Mouse (Mus musculus): ENCODE data around the gene Myo5c. TPM values are rescaled to one million over a fixed set of nuclear protein-coding genes. Genes with fewer than 3 reads are reported as not detected.

Gene Myo5c
- polyA plus RNA-seq, 1 experiment: 5.0 TPM

DNA sequence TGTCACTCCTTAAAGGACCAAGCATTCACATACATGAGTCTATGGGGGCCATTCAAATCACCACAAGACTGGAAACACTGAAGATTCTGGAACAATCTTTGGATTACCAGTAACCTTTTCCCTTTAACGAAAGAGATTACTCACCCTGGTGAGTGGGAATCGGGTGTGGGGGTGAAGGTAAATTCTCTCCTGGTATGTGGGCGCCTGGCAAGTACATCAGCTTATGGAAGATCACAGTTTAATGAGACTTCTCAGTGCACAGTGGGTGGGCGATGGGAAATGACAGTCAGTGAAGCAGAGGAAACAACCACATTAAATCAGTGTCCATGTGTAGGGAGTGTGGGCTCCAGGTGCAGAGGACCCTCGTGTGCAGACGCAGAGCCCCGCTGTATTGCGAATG lies 99.0 kb downstream of the Myo5c start:
- Histone ChIP-seq H3K4me1 (ENCODE audit: control insufficient read depth, insufficient read depth, low read length) (peaks cover 6% of the 10 kb centered on the region), H3K4me3 (ENCODE audit: insufficient read depth, low read length) (no peak overlapping the region), H3K27ac (ENCODE audit: insufficient read depth, low read length) (0 out of 2 replicates have a peak overlapping the region, but pooled peaks have one; percentile 72)
- TF ChIP-seq CTCF (IDR thresholded peaks at IDR 0.05; ENCODE audit: extremely low read depth, insufficient read depth, low read length) (no peak), POLR2A (IDR thresholded peaks at IDR 0.05; ENCODE audit: extremely low read depth, insufficient read depth, low read length) (no peak)

DNA sequence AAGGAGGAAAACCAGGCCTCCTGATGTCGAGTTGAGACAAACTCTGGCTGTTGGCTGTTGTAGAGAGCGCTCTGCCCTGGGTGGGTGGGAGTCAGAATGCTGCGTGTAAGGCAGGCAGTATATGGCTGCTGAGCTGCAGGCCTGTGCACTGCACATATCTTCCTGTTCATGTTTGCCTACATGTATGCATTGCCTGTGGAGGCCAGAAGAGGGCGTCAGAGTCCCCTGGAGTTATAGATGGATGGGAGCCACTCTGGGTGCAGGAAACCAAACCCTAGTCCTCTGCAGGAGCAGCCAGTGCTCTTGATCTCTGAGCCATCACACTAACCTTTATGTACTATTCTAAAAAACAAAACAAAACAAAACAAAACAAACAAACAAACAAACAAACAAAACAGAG lies 102.6 kb downstream of the Myo5c start:
- Histone ChIP-seq H3K27ac (ENCODE audit: insufficient read depth, low read length) (no peak overlapping the region), H3K4me3 (ENCODE audit: insufficient read depth, low read length) (no peak overlapping the region), H3K4me1 (ENCODE audit: control insufficient read depth, insufficient read depth, low read length) (peaks cover 12% of the 10 kb centered on the region)
- TF ChIP-seq POLR2A (IDR thresholded peaks at IDR 0.05; ENCODE audit: extremely low read depth, insufficient read depth, low read length): no peak
- TF ChIP-seq CTCF (IDR thresholded peaks at IDR 0.05; ENCODE audit: extremely low read depth, insufficient read depth, low read length): 0 out of 2 replicates have a peak, but pooled peaks have one; percentile 3

DNA sequence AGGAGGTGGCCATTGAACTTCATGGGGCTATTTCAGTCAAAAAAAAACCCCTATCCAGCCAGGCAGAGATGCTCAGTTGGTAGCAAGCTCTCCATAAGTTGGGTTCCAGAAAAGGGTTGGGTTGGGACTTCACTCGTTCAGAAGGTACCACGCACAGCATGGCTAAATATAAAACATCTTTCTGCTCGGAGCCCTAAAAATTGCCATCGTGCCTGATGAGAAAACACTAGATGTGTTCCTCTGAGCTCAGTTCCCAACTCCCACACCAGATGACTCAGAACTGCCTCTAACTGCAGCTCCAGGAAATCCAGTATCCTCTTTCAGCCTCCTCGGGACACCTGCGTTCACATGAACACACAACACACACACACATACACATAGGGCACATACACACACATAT lies 106.2 kb downstream of the Myo5c start:
- Histone ChIP-seq H3K27ac (ENCODE audit: insufficient read depth, low read length) (peak overlapping the region; percentile 69; the same call in 1 of the 2 replicates), H3K4me1 (ENCODE audit: control insufficient read depth, insufficient read depth, low read length) (peaks cover 8% of the 10 kb centered on the region), H3K4me3 (ENCODE audit: insufficient read depth, low read length) (no peak overlapping the region)
- TF ChIP-seq CTCF (IDR thresholded peaks at IDR 0.05; ENCODE audit: extremely low read depth, insufficient read depth, low read length): no peak
- TF ChIP-seq POLR2A (IDR thresholded peaks at IDR 0.05; ENCODE audit: extremely low read depth, insufficient read depth, low read length): no peak

DNA sequence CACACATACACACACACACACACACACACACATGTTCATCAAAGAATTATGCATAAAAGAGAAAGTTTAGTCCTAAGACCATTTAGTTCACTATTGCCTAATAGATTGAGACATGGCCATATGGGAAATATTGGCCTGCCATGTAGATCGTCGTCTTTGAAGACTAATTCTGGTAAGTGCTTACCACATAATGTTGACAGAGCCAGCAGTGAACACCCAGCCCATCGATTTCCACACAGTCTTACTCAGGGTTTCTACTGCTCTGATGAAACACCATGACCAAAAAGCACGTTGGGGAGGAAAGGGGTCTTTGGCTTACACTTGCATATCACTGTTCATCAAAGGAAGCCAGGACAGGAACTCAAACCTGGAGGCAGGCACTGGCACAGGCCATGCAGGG lies 110.6 kb downstream of the Myo5c start:
- TF ChIP-seq POLR2A (IDR thresholded peaks at IDR 0.05; ENCODE audit: extremely low read depth, insufficient read depth, low read length) (no peak), CTCF (IDR thresholded peaks at IDR 0.05; ENCODE audit: extremely low read depth, insufficient read depth, low read length) (no peak)
- H3K4me1 ChIP-seq (ENCODE audit: control insufficient read depth, insufficient read depth, low read length): peaks cover 6% of the 10 kb centered on the region
- H3K27ac ChIP-seq (ENCODE audit: insufficient read depth, low read length): no peak overlapping the region
- H3K4me3 ChIP-seq (ENCODE audit: insufficient read depth, low read length): no peak overlapping the region

DNA sequence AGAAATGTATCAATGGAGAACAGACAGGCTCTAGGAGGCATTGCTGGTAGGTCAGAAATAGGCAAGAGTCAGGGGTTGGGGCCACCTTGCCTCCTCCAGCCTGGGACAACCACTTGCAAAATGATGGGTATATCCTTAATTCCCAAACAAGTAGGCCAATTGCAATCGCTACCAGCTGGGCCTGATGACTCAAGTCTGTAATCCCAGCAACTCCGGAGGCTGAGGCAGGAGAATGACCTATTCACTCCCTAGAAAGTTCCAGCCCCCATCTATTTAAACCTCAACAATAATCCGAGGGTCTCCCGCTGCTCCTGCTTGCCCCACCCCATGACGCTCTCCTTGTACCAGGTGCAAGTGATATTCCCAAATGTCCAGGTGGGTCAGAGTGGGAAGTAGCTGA lies 115.6 kb downstream of the Myo5c start, which contains the start of gene Bcl2l10:
Gene Bcl2l10, plus strand, starts transcription at position 301 of the 400 bp plus-strand sequence.
- Histone ChIP-seq H3K4me3 (ENCODE audit: insufficient read depth, low read length) (no peak within 1 kb of the TSS), H3K27ac (ENCODE audit: insufficient read depth, low read length) (no peak within 1 kb of the TSS), H3K4me1 (ENCODE audit: control insufficient read depth, insufficient read depth, low read length) (0 out of 2 replicates have a peak, but pooled peaks cover under 1% of the 10 kb centered on the region)
- TF ChIP-seq CTCF (IDR thresholded peaks at IDR 0.05; ENCODE audit: extremely low read depth, insufficient read depth, low read length): no peak
- TF ChIP-seq POLR2A (IDR thresholded peaks at IDR 0.05; ENCODE audit: extremely low read depth, insufficient read depth, low read length): no peak

DNA sequence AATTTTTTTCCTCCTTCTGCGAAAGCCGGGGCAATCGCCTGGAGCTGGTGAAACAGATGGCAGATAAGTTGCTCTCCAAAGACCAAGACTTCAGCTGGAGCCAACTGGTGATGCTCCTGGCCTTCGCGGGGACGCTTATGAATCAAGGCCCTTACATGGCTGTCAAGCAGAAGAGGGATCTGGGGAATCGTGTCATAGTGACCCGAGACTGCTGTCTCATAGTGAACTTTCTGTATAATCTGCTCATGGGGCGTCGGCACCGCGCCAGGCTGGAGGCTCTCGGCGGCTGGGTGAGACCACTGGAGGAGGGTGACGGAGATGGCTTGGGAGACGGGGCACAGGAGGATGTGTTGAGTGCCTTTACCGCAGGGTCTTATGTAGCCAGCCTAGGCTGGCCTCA lies 116.2 kb downstream of the Myo5c start:
- Histone ChIP-seq H3K4me3 (ENCODE audit: insufficient read depth, low read length) (no peak overlapping the region), H3K4me1 (ENCODE audit: control insufficient read depth, insufficient read depth, low read length) (no peaks in the 10 kb centered on the region), H3K27ac (ENCODE audit: insufficient read depth, low read length) (no peak overlapping the region)
- TF ChIP-seq CTCF (IDR thresholded peaks at IDR 0.05; ENCODE audit: extremely low read depth, insufficient read depth, low read length) (no peak), POLR2A (IDR thresholded peaks at IDR 0.05; ENCODE audit: extremely low read depth, insufficient read depth, low read length) (no peak)

DNA sequence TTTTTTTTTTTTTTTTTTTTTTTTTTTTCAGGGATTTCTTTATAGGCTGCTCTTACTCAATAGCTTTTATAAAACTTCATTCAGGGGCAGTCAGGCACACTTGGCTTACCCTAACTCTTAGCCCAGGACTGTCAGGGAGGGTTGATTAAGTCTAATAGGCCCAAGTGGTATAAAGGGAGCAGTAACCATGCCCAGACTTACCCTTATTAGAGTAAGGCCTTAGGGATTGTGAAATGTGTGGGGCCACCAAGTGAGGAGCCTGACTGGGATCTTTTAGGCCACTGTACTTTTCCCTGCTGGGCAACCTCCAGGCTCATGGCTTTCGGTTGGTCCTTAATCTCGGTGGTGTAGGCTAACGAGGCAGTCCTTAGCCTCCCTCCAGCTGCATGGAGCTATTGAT lies 116.8 kb downstream of the Myo5c start:
- H3K4me3 ChIP-seq (ENCODE audit: insufficient read depth, low read length): no peak overlapping the region
- H3K27ac ChIP-seq (ENCODE audit: insufficient read depth, low read length): no peak overlapping the region
- no peaks in the 10 kb centered on the region for H3K4me1 ChIP-seq (ENCODE audit: control insufficient read depth, insufficient read depth, low read length)
- no peak for TF ChIP-seq CTCF (IDR thresholded peaks at IDR 0.05; ENCODE audit: extremely low read depth, insufficient read depth, low read length)
- TF ChIP-seq POLR2A (IDR thresholded peaks at IDR 0.05; ENCODE audit: extremely low read depth, insufficient read depth, low read length): no peak

DNA sequence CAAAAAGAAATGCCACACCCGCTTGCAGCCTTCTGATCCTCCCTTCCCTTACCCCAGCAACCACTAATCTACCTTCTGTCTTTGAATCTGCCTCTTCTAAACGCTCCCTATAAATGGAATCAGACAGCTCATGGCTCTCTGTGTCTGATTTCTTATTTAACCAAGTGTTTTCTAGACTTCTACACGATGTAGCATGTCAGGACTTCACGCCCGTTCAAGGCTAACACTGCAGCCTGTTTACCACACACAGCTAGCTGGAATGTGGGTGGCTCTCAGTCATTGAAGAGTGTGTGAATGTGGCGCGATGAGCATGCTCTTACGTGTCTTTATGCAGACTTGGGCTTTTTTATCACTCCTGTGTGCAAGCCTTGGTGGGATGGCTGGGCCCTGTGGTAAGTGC lies 121.3 kb downstream of the Myo5c start:
- no peak for TF ChIP-seq POLR2A (IDR thresholded peaks at IDR 0.05; ENCODE audit: extremely low read depth, insufficient read depth, low read length)
- TF ChIP-seq CTCF (IDR thresholded peaks at IDR 0.05; ENCODE audit: extremely low read depth, insufficient read depth, low read length): no peak
- H3K27ac ChIP-seq (ENCODE audit: insufficient read depth, low read length): no peak overlapping the region
- no peaks in the 10 kb centered on the region for H3K4me1 ChIP-seq (ENCODE audit: control insufficient read depth, insufficient read depth, low read length)
- H3K4me3 ChIP-seq (ENCODE audit: insufficient read depth, low read length): no peak overlapping the region

Other genes starting within 250 kb of the Myo5c start
- 390 and 417 TPM in 2 replicates for gene Arpp19, start 194.4 kb upstream of the Myo5c start, polyA plus RNA-seq (2012; rRNA removed)
- 115 and 116 TPM in 2 replicates for gene Myo5a, start 161.0 kb upstream of the Myo5c start, polyA plus RNA-seq (2012; rRNA removed)
- gene Gnb5, start 74.3 kb downstream of the Myo5c start, polyA plus RNA-seq (2012; rRNA removed): 154 and 172 TPM in 2 replicates
- 0.13 TPM in 2 replicates for gene Bcl2l10, start 115.7 kb downstream of the Myo5c start, polyA plus RNA-seq (2012; rRNA removed)
- 41.8 and 43.6 TPM in 2 replicates for gene Mapk6, start 178.0 kb downstream of the Myo5c start, polyA plus RNA-seq (2012; rRNA removed)
- gene Leo1, start 209.5 kb downstream of the Myo5c start, polyA plus RNA-seq (2012; rRNA removed): 12.9 and 13.0 TPM in 2 replicates

All from cortical plate, adult 2 months (tissue).